Mouse (Mus musculus): ENCODE measurements around the gene Nr2e3. TPM values are rescaled to one million over a fixed set of nuclear protein-coding genes. Genes with fewer than 3 reads are reported as not detected.

The Nr2e3 gene
- total RNA-seq, 2 experiments from 2014 or later, result not detected

Other genes starting within 250 kb of the Nr2e3 start
- 1 to 10 TPM; 6.3 to 8.7 TPM for gene Senp8, start 209.9 kb downstream of the Nr2e3 start, total RNA-seq (2021)
- gene Myo9a, start 209.8 kb downstream of the Nr2e3 start, total RNA-seq (2021), result 10 to 100 TPM; 61.0 to 65.7 TPM